Mouse (Mus musculus): ENCODE data around the gene Fam186a. TPM values are rescaled to one million over a fixed set of nuclear protein-coding genes. Genes with fewer than 3 reads are reported as not detected.

The Fam186a gene
- total RNA-seq, 2 experiments from 2014 or later, result 0.08 TPM; not detected in 1

DNA sequence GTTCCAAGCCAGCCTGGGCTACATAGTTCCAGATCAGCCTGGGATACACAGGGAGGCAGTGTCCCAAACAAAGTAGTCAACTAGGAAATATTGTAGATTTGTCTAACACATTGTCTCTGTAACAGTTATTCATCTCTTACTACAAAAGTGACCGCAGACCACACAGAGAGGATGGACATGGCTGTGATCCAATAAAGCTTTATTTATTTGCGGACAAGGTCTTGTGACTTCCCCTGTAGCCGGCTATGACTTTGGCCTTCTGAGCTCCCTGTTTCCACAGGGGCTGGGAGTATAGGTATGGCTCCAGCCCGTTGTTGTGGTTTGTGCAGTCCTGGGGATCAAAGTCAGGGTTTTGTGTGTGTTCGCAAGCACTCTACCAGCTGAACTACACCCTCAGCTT lies 88.3 kb downstream of the Fam186a start:
- DNase-seq (ENCODE audit: low spot score in 2 of 2), result no peak
- no peak overlapping the region for H3K4me3 ChIP-seq
- no peak for TF ChIP-seq CTCF (conservative IDR thresholded peaks at IDR 0.05)
- H3K27ac ChIP-seq, result no peak overlapping the region

DNA sequence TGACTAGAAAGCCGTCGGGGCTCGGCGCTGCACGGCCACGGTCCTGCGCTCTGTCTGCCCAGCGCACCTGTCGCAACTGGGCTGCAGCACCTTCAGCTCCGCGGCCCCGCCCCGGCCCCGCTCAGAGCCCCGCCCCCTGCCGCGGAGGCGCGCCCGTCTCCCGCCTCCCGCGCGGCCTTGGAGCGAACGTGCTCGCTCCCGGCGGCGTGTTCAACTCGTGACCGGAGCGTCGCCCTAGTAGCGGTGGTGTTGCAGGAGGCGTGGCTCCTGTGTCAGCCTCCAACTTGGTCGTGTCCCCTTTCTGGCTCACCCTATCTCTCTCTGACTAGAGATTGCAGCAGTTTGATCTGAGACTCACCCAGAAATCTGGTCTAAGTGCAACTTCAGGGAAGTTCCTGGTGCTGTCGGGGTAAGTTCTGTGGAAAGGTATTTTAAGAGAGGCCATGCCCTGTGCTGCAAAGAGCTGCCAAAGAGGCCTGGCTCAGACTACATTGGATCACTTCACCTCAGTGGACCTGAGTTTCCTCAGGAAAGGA lies 91.5 kb downstream of the Fam186a start, which contains the start of gene Lima1:
Gene Lima1, minus strand, starts transcription at position 123 of the 536 bp plus-strand sequence.
- DNase-seq (ENCODE audit: low spot score in 2 of 2), result peak; percentile 72 to 75
- Histone ChIP-seq H3K27ac (peak within 1 kb of the TSS; percentile 82), H3K4me3 (peak within 1 kb of the TSS; percentile 69)
- TF ChIP-seq CTCF (conservative IDR thresholded peaks at IDR 0.05), result no peak

DNA sequence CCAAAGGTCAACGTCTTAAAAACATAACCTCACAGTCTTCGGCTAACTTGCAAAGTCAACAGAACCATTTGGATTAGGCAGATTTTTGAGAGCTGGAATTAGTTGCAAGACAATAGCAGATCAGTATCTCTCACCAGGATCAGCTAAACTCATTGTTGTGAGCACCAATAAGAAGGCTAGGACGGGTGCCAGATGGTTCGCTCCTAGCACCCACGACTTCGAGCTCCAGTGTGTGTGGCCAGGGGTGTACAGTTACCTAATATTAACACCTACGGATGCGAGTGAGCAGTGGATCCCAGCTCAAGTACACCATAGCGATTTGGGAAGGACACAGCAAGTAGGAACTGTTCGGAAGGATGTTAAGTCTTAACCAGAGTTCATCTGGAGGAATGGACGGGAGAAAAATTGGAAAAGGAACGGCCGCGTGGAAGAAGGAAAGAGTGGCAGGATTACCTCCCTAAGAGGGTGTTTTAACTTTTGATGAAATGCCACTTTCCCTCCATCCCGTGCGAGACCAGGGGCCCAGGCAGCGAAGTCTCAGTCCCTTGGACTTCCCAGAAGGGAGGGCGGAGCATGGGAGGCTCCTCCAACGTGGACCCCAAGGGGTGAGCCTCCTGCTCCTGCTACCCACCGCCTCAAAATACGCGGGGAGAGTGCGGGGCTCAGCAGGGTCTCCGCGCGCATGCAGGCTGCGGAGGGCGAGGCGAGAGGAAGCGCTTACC lies 92.1 kb downstream of the Fam186a start:
- DNase-seq (ENCODE audit: low spot score in 2 of 2), result peak in 1 of 2 experiments; percentile 16
- no peak for TF ChIP-seq CTCF (conservative IDR thresholded peaks at IDR 0.05)
- peak overlapping the region; percentile 69 for H3K4me3 ChIP-seq
- peak overlapping the region; percentile 82 for H3K27ac ChIP-seq

DNA sequence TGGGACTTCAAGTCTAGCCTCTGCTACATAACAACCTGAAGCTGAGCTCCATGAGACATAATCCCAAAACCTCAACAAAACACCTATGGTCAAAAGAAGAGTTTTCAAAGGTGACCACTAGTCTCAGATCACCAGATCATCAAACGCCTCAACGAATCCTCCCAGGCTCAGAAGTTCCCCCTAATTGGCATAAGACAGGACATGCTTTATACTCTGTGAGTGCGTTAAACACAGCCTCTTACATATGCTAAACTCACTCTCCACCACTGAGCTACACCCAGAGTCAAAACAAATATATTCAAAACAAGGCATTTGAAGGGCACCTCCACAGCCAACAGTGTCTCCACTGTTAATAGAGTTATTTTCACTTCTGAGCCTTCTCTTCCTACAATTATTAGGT lies 94.3 kb downstream of the Fam186a start:
- TF ChIP-seq CTCF (conservative IDR thresholded peaks at IDR 0.05), result no peak
- DNase-seq (ENCODE audit: low spot score in 2 of 2), result no peak
- Histone ChIP-seq H3K27ac (no peak overlapping the region; the same call in 1 of the 2 replicates), H3K4me3 (no peak overlapping the region)

Other genes starting within 250 kb of the Fam186a start
- 100 to 1,000 TPM; 142 to 148 TPM for gene Gpd1, start 249.5 kb downstream of the Fam186a start, total RNA-seq (2021)
- 100 to 1,000 TPM; 113 to 125 TPM for gene Cox14, start 241.4 kb downstream of the Fam186a start, total RNA-seq (2021)
- gene Cers5, start 194.2 kb downstream of the Fam186a start, total RNA-seq (2021), result 10 to 100 TPM; 28.4 to 29.9 TPM
- gene Lima1, start 91.6 kb downstream of the Fam186a start, total RNA-seq (2021), result 10 to 100 TPM; 11.0 to 12.1 TPM
- gene Larp4, start 3.0 kb upstream of the Fam186a start, total RNA-seq (2021), result 10 to 100 TPM; 42.5 to 50.1 TPM
- gene Dip2b, start 71.6 kb upstream of the Fam186a start, total RNA-seq (2021), result 10 to 100 TPM; 47.7 to 51.3 TPM

Data from layer of hippocampus, adult 2 months (tissue).